Mouse (Mus musculus) G1E (cell line): ENCODE results near the gene Epo. TPM values are rescaled to one million over a fixed set of nuclear protein-coding genes. Genes with fewer than 3 reads are reported as not detected.

Source experiments
- ATAC-seq: 2 replicates; pipeline ENCODE4 v1.8.0; 2016; ENCODE audit warnings: mild to moderate bottlenecking; ENCODE audit not compliant: insufficient number of reproducible peaks, poor library complexity, low FRiP score, severe bottlenecking; ENCODE audit errors: extremely low read depth
- DNase-seq: peaks from one replicate; pipeline ENCODE4 v3.0.0; 2012; ENCODE audit warnings: low spot score
- H3K27me3 ChIP-seq: 2 replicates; pipeline ENCODE4 v1.6.1; 2012; ENCODE audit warnings: mild to moderate bottlenecking, low read length, inconsistent platforms; ENCODE audit not compliant: insufficient read depth
- H3K36me3 ChIP-seq: replicated peaks from 2 replicates; pipeline ENCODE3; 2012; ENCODE audit warnings: mild to moderate bottlenecking, inconsistent platforms
- H3K4me1 ChIP-seq: 2 replicates; pipeline ENCODE4 v1.6.1; 2012; ENCODE audit warnings: low read depth, low read length, inconsistent platforms, mixed read lengths; ENCODE audit not compliant: insufficient read depth
- H3K4me3 ChIP-seq: 2 replicates; pipeline ENCODE4 v1.5.1; 2012; ENCODE audit warnings: low read depth, mild to moderate bottlenecking, inconsistent platforms, low read length, moderate library complexity, mixed read lengths
- H3K9me3 ChIP-seq: replicated peaks from 2 replicates; pipeline ENCODE4 v1.6.1; 2012; ENCODE audit warnings: inconsistent platforms
- CTCF ChIP-seq: IDR thresholded peaks from 2 replicates; pipeline ENCODE4 v1.5.1; 2012; ENCODE audit warnings: low read depth, low read length, inconsistent platforms, mixed read lengths
- GATA1 ChIP-seq: IDR thresholded peaks from 2 replicates; pipeline ENCODE4 v1.6.1; 2012; ENCODE audit warnings: borderline replicate concordance, low read length, inconsistent platforms, mixed read lengths
- GATA2 ChIP-seq: IDR thresholded peaks from 2 replicates; pipeline ENCODE4 v1.6.1; 2012; ENCODE audit warnings: low read depth, low read length, inconsistent platforms, borderline replicate concordance
- POLR2AphosphoS5 ChIP-seq: IDR thresholded peaks from 2 replicates; pipeline ENCODE4 v1.6.1; 2012; ENCODE audit warnings: low read depth, low read length, inconsistent platforms; ENCODE audit not compliant: insufficient replicate concordance
- TAL1 ChIP-seq: conservative IDR thresholded peaks from 2 replicates; pipeline ENCODE4 v1.6.1; 2012; ENCODE audit warnings: low read depth, low read length, inconsistent platforms, mixed read lengths
- polyA plus RNA-seq: library from polyadenylated mRNA; stranded (reverse); fragments of >175 nt; gene quantifications from 2 replicates; pipeline ENCODE4 v1.2.3, GENCODE M21; 2012
- total RNA-seq, 2 experiments: library from RNA; stranded (forward) in 1 of 2; stranded (reverse) in 1 of 2; fragments of 200-1000 nt in 1 of 2; fragments of >200 nt in 1 of 2; fragmentation: Nextera tagmentation in 1 of 2; gene quantifications; 2 replicates each; pipeline ENCODE4 v1.2.3; 2014 to 2017

Gene Epo
- total and polyA plus RNA-seq, 3 experiments, result not detected

DNA sequence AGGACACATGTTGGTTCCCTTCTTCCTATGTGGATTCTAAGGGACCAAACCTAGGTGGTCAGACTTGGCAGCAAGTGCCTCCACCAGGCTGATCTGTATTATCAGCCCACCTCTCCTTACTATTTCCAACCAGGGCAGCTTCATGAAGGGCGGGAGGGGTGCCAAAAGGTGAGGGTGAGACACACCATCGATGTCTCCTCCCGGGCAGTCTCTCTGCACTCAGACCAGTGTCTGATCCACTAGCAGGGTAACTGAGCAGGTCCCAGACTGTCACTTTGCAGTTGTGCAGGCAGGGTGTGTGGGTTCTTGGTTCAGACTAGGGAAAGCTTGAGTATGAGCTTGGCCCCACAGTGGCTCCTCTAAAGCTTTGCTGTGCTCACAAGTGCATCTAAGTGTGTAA is 18.2 kb downstream of the Epo start:
- no peak for ATAC-seq
- no peak for DNase-seq
- Histone ChIP-seq H3K9me3 (no peaks in the 10 kb centered on the region), H3K4me3 (no peak overlapping the region), H3K36me3 (peaks cover 84% of the 10 kb centered on the region), H3K4me1 (peaks cover 81% of the 10 kb centered on the region), H3K27me3 (no peaks in the 10 kb centered on the region)
- no peak for TF ChIP-seq TAL1
- TF ChIP-seq CTCF, result no peak
- TF ChIP-seq GATA1, result no peak
- TF ChIP-seq GATA2, result no peak
- TF ChIP-seq POLR2AphosphoS5, result no peak

DNA sequence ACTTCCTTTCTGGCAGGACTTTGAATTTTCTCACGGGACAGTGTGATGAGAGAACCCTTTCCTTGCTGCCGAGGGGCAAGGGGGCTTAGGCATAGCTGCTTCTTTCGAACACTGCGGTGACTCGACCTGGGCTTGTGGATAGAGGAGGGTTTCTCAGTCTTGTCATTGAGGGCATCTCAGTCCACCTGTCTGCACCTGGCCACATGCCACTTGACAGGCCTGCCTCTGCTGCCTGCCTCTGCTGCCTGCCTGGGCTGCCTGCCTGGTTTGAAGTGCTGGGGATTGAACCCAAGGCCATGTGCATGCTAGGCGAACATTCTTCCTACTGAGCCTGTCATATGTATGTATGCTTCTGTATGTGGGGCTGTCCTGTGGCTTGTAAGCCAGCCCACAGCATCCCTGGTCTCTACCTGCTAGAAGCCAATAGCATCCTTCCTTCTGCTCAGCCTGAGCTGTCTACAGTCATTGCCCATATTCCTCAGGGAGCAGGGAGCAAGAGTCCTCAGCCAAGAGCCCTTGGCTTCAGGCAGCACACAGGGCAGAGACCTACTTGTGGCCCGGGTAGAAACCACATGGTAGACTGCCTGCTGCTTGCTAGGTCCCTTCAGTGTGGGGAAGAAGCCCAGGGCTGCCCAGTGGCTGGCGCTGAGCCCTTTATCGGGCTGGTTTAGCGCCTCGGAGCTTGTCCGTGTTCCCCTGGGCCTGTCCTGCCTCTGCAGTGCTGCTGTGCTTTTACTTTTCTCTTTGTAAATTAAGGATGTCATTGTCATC is 18.9 kb downstream of the Epo start:
- no peaks in the 10 kb centered on the region for H3K27me3 ChIP-seq
- DNase-seq, result no peak
- no peak for ATAC-seq
- no peaks in the 10 kb centered on the region for H3K9me3 ChIP-seq
- H3K36me3 ChIP-seq, result peaks cover 77% of the 10 kb centered on the region
- H3K4me1 ChIP-seq, result peaks cover 84% of the 10 kb centered on the region
- H3K4me3 ChIP-seq, result peak overlapping the region; percentile 5; the same call in 1 of the 2 replicates
- no peak for TF ChIP-seq GATA1
- no peak for TF ChIP-seq GATA2
- no peak for TF ChIP-seq CTCF

DNA sequence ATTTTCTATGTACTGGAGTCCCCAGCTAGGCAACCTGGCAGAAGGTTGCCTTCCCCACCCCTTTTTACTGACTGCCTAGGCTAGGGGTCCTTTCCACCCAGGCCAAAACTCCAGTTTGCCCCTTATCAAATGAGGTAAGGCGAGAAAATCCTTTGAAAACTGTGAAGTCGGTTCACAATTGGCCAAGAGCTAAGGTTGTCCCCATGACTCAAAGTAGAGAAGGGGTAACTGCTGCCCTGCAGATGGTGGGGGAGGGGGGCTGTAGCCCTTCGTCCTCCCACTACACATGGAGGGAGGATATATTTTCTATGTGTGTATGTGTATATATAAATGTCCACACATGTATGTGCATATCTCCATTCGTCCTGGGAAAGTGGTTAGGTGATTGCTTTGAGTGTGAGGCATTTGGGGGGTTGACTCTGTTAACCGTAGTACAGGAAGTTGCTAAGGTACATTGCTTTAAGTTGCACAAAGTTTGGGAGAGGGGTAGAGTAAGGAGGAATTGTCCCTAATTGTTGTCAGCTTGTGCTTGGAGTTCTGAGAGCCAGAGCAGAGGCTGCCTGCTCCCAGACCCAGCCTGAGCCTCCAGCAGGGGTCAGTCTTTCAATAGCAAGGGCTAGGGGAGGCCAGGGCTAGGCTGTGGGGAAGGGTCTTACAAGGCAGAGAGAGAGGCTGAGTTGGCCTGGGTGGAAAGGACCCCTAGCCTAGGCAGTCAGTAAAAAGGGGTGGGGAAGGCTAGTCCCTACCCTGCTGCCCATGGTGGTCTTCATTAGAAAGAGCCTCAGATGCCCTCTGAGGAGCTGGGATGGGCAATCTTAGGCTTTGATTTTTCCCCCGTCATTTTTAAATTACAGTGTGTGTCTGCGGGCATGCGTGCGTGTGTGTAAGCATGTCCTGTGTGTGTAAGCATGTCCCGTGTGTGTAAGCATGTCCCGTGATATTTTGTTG is 19.9 kb downstream of the Epo start:
- DNase-seq (no peak), ATAC-seq (no peak)
- H3K4me3 ChIP-seq, result no peak overlapping the region
- TF ChIP-seq CTCF, result peak; percentile 42; the same call in 1 of the 2 replicates
- TF ChIP-seq TAL1, result no peak
- peaks cover 76% of the 10 kb centered on the region for H3K4me1 ChIP-seq
- H3K36me3 ChIP-seq, result peaks cover 67% of the 10 kb centered on the region
- H3K27me3 ChIP-seq, result no peaks in the 10 kb centered on the region
- no peaks in the 10 kb centered on the region for H3K9me3 ChIP-seq

DNA sequence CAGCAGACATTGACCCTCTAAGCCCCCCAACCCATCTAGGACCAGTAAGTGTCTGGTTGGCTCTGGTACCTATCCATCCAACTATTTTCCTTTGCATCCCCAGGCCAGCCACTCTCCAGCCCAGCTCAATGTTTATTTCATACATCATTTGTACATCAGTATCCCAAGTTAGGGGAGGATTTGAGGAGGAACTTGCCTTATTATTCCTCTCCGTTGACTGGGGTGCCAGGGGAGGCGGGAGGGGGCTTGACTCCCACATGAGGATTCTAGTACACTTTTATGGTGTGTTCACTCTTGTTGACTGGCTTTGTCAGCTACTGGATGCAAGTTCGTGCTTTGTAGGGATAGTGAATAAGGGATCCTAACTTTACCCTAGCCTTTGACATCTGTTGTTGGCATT is 21.3 kb downstream of the Epo start:
- Histone ChIP-seq H3K4me1 (peaks cover 66% of the 10 kb centered on the region), H3K9me3 (no peaks in the 10 kb centered on the region), H3K36me3 (peaks cover 53% of the 10 kb centered on the region), H3K27me3 (no peaks in the 10 kb centered on the region), H3K4me3 (peak overlapping the region; percentile 85; the same call in 1 of the 2 replicates)
- no peak for ATAC-seq
- no peak for DNase-seq
- TF ChIP-seq POLR2AphosphoS5 (no peak), CTCF (no peak), GATA2 (no peak), TAL1 (no peak), GATA1 (no peak)

DNA sequence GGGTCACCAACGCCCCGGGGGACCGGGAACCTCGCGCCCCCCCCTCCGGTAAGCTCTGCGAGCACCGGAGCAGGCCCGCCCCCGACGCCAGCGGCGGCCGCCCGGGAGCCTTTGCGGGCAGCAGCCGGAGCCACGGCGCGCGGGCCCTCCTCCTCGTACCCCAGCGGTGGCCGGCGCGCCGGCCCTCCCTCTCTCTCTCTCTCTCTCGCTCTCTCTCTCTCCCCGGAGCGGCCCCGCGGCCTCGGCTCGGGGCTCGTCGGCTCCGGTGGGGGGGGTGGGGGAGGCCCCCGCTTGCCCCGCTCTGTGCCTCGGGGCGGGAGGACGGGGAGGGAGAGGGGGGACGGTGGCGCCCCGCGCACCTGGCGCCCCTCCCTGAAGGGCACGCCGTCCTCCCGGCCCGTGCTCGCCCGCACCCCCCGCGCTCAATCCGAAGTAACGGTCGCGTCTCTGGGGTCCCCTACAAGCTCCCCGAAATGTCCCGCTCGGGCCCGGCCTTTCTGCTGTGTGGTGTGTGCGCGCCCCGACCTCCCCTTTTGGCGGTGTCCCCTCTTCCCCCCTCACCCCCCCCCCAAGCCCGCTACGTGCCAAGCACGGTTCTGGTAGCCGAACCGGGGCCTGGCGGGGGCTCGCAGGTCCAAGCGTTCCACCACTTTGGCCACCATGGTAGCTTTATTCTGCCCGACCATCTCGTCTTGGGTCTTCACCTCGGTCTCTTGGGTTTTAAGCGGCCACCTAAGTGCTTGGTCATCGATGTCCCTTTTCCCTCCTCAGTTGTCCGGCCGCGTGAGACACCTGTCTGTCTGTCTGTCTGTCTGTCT is 22.3 kb downstream of the Epo start:
- TF ChIP-seq TAL1 (no peak), GATA2 (no peak), GATA1 (no peak), CTCF (no peak), POLR2AphosphoS5 (no peak)
- ATAC-seq (no peak), DNase-seq (peak; percentile 66)
- Histone ChIP-seq H3K36me3 (peaks cover 44% of the 10 kb centered on the region), H3K4me3 (peak overlapping the region; percentile 85), H3K9me3 (no peaks in the 10 kb centered on the region), H3K27me3 (no peaks in the 10 kb centered on the region), H3K4me1 (peaks cover 58% of the 10 kb centered on the region)
